Mouse (Mus musculus) myocyte (in vitro differentiated cells): ENCODE results near the gene Gpr89. TPM values are rescaled to one million over a fixed set of nuclear protein-coding genes. Genes with fewer than 3 reads are reported as not detected.

Experiments used
- H3K27me3 ChIP-seq: one replicate; pipeline ENCODE4 v1.6.1; 2011; ENCODE audit not compliant: control insufficient read depth, insufficient read depth, insufficient read length
- H3K36me3 ChIP-seq: one replicate; pipeline ENCODE4 v1.6.1; 2011; ENCODE audit not compliant: control insufficient read depth, insufficient read depth
- H3K4me2 ChIP-seq: one replicate; pipeline ENCODE4 v1.6.1; 2011; ENCODE audit warnings: low read depth, control low read depth
- H3K4me3 ChIP-seq: one replicate; pipeline ENCODE4 v1.5.1; 2011; ENCODE audit warnings: mild to moderate bottlenecking, control low read depth, moderate library complexity
- H3K79me2 ChIP-seq: one replicate; pipeline ENCODE4 v1.6.1; 2011; ENCODE audit not compliant: control insufficient read depth, insufficient read depth
- H3ac ChIP-seq: one replicate; pipeline ENCODE4 v1.6.1; 2011; ENCODE audit not compliant: control insufficient read depth, insufficient read length
- CEBPB ChIP-seq: IDR thresholded peaks from 2 replicates; pipeline ENCODE4 v1.6.1; 2011; ENCODE audit warnings: mild to moderate bottlenecking, moderate library complexity; ENCODE audit not compliant: poor library complexity, insufficient read depth, severe bottlenecking
- E2F4 ChIP-seq: IDR thresholded peaks from one replicate; pipeline ENCODE4 v1.6.1; 2011; ENCODE audit warnings: mild to moderate bottlenecking, control low read depth, moderate library complexity; ENCODE audit not compliant: insufficient read depth
- MAX ChIP-seq: IDR thresholded peaks from one replicate; pipeline ENCODE4 v1.6.1; 2011; ENCODE audit warnings: low read depth, mild to moderate bottlenecking, control low read depth
- MYOD1 ChIP-seq, 3 experiments: IDR thresholded peaks; one replicate each; pipeline ENCODE4 v1.6.1; 2011; ENCODE audit warnings: control low read depth in 2 of 3, low read depth in 2 of 3, mild to moderate bottlenecking in 2 of 3, moderate library complexity in 1 of 3; ENCODE audit not compliant: insufficient read length in 2 of 3, control insufficient read depth in 1 of 3
- MYOG ChIP-seq, 3 experiments: IDR thresholded peaks; one replicate each; pipeline ENCODE4 v1.6.1; 2011; ENCODE audit warnings: control low read depth in 2 of 3, low read depth in 2 of 3, mild to moderate bottlenecking in 2 of 3; ENCODE audit not compliant: insufficient read length in 2 of 3, control insufficient read depth in 1 of 3, insufficient read depth in 1 of 3
- POLR2A ChIP-seq: IDR thresholded peaks from one replicate; pipeline ENCODE4 v1.6.1; 2011; ENCODE audit warnings: low read depth, mild to moderate bottlenecking, control low read depth, moderate library complexity; ENCODE audit not compliant: insufficient read length
- POLR2AphosphoS2 ChIP-seq: IDR thresholded peaks from one replicate; pipeline ENCODE4 v1.6.1; 2011; ENCODE audit warnings: low read depth, control low read depth; ENCODE audit not compliant: insufficient read length
- REST ChIP-seq: IDR thresholded peaks from one replicate; pipeline ENCODE4 v1.6.1; 2011; ENCODE audit warnings: mild to moderate bottlenecking, control low read depth, moderate library complexity; ENCODE audit not compliant: insufficient read depth, insufficient read length
- SRF ChIP-seq: IDR thresholded peaks from one replicate; pipeline ENCODE4 v1.6.1; 2011; ENCODE audit warnings: low read depth; ENCODE audit not compliant: control insufficient read depth, insufficient read length
- TCF12 ChIP-seq: IDR thresholded peaks from one replicate; pipeline ENCODE4 v1.6.1; 2011; ENCODE audit warnings: mild to moderate bottlenecking, control low read depth; ENCODE audit not compliant: poor library complexity, insufficient read depth, severe bottlenecking
- TCF3 ChIP-seq: IDR thresholded peaks from one replicate; pipeline ENCODE4 v1.6.1; 2011; ENCODE audit warnings: low read depth, control low read depth; ENCODE audit not compliant: insufficient read length
- USF1 ChIP-seq: IDR thresholded peaks from one replicate; pipeline ENCODE4 v1.6.1; 2011; ENCODE audit warnings: low read depth, mild to moderate bottlenecking, control low read depth, moderate library complexity
- polyA plus RNA-seq: library from polyadenylated mRNA; unstranded; fragments of >200 nt; fragmentation: generic; extraction: Trizol; gene quantifications from one replicate; pipeline ENCODE4 v1.2.1, GENCODE M21; 2012; ENCODE audit warnings: missing spikeins

Gene Gpr89
- polyA plus RNA-seq, 1 experiment, result 19.2 TPM

- TF ChIP-seq CEBPB, result no peak
- no peak for TF ChIP-seq TCF12
- TF ChIP-seq MYOG (IDR thresholded peaks at IDR 0.05; ENCODE audit: control insufficient read depth in 1 of 3, insufficient read depth in 1 of 3, insufficient read length in 2 of 3, low read depth in 2 of 3), result no peak
- no peak for TF ChIP-seq MYOD1 (IDR thresholded peaks at IDR 0.05; ENCODE audit: control insufficient read depth in 1 of 3, insufficient read length in 2 of 3, low read depth in 2 of 3)
- TF ChIP-seq SRF, result no peak
- TF ChIP-seq MAX, result no peak
- TF ChIP-seq POLR2AphosphoS2, result no peak
- no peak for TF ChIP-seq POLR2A
- no peak for TF ChIP-seq USF1
- no peak overlapping the region for H3ac ChIP-seq
Observed at GRCm38 (mm10) chr3:96871070-96871469, 34.1 kb downstream of the Gpr89 start.

DNA sequence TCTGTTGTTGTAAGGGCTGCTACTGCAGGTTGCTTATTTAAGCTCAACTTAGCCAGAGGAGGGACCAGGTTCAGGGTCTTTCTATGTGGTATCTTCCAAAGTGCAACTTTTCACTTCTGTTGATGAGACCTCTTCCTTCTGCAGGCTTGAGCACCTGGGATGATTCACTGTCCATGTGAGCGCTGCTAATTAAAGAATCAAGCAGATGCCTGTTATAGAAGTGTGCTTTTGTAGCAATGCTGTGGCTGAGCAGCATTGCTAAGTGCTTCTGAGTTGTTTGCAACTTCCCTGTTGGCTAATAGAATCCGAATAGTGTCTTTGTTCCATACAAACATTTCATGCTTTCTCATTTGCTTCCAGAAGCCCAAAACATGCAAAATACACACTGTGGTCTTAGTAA is 34.9 kb downstream of the Gpr89 start:
- TF ChIP-seq POLR2A (no peak), SRF (no peak), POLR2AphosphoS2 (no peak), MYOD1 (IDR thresholded peaks at IDR 0.05; ENCODE audit: control insufficient read depth in 1 of 3, insufficient read length in 2 of 3, low read depth in 2 of 3) (no peak), E2F4 (no peak), REST (no peak), MAX (no peak), TCF3 (no peak), MYOG (IDR thresholded peaks at IDR 0.05; ENCODE audit: control insufficient read depth in 1 of 3, insufficient read depth in 1 of 3, insufficient read length in 2 of 3, low read depth in 2 of 3) (no peak), CEBPB (no peak), USF1 (no peak), TCF12 (no peak)
- no peak overlapping the region for H3K4me2 ChIP-seq
- H3K4me3 ChIP-seq, result no peak overlapping the region
- peaks cover 27% of the 10 kb centered on the region for H3K36me3 ChIP-seq
- H3ac ChIP-seq, result no peak overlapping the region
- no peaks in the 10 kb centered on the region for H3K27me3 ChIP-seq
- no peaks in the 10 kb centered on the region for H3K79me2 ChIP-seq

More at GRCm38 (mm10) chr3:96871070-96871469, 34.1 kb downstream of the Gpr89 start:
- Histone ChIP-seq H3K4me2 (no peak overlapping the region), H3K4me3 (no peak overlapping the region), H3K36me3 (peaks cover 27% of the 10 kb centered on the region), H3K27me3 (no peaks in the 10 kb centered on the region), H3K79me2 (no peaks in the 10 kb centered on the region)

GRCm38 (mm10) chr3:96869091-96869490 is 36.1 kb downstream of the Gpr89 start:
- Histone ChIP-seq H3K4me2 (no peak overlapping the region), H3K79me2 (no peaks in the 10 kb centered on the region), H3K4me3 (no peak overlapping the region), H3ac (no peak overlapping the region), H3K36me3 (peaks cover 21% of the 10 kb centered on the region), H3K27me3 (no peaks in the 10 kb centered on the region)
- TF ChIP-seq MAX, result no peak
- TF ChIP-seq MYOG (IDR thresholded peaks at IDR 0.05; ENCODE audit: control insufficient read depth in 1 of 3, insufficient read depth in 1 of 3, insufficient read length in 2 of 3, low read depth in 2 of 3), result no peak
- no peak for TF ChIP-seq CEBPB
- no peak for TF ChIP-seq TCF12
- no peak for TF ChIP-seq POLR2A
- no peak for TF ChIP-seq REST
- no peak for TF ChIP-seq USF1
- no peak for TF ChIP-seq POLR2AphosphoS2
- no peak for TF ChIP-seq MYOD1 (IDR thresholded peaks at IDR 0.05; ENCODE audit: control insufficient read depth in 1 of 3, insufficient read length in 2 of 3, low read depth in 2 of 3)
- TF ChIP-seq TCF3, result no peak
- no peak for TF ChIP-seq E2F4

GRCm38 (mm10) chr3:96868566-96868965 is 36.6 kb downstream of the Gpr89 start:
- TF ChIP-seq MAX (no peak), USF1 (no peak), POLR2A (no peak), MYOG (IDR thresholded peaks at IDR 0.05; ENCODE audit: control insufficient read depth in 1 of 3, insufficient read depth in 1 of 3, insufficient read length in 2 of 3, low read depth in 2 of 3) (no peak), MYOD1 (IDR thresholded peaks at IDR 0.05; ENCODE audit: control insufficient read depth in 1 of 3, insufficient read length in 2 of 3, low read depth in 2 of 3) (no peak)
- Histone ChIP-seq H3K36me3 (peaks cover 18% of the 10 kb centered on the region), H3K4me3 (no peak overlapping the region), H3K79me2 (no peaks in the 10 kb centered on the region), H3ac (no peak overlapping the region), H3K27me3 (no peaks in the 10 kb centered on the region), H3K4me2 (no peak overlapping the region)

DNA sequence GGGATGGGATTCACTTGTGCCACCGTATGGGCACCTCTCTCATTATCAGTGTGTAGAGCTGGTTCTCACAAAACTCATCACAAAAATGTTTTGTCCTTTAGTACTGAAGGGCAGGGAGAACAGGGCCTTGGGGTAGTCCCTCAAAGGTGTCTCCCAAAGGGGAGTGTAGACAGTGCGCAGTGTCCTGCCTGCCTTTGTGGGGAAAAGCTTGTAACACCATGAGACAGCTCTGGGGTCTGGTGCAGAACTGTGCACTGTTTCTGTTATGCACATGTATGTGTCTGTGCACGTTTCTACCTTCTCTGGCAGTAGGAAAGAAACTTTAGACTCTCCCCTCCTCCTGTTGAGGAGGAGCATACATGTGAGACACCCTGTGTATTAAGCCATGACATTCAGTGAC is 37.3 kb downstream of the Gpr89 start:
- TF ChIP-seq E2F4 (no peak), CEBPB (no peak), MYOD1 (IDR thresholded peaks at IDR 0.05; ENCODE audit: control insufficient read depth in 1 of 3, insufficient read length in 2 of 3, low read depth in 2 of 3) (no peak), MAX (no peak), TCF12 (no peak), POLR2AphosphoS2 (no peak), TCF3 (no peak), SRF (no peak), POLR2A (no peak), USF1 (no peak), REST (no peak), MYOG (IDR thresholded peaks at IDR 0.05; ENCODE audit: control insufficient read depth in 1 of 3, insufficient read depth in 1 of 3, insufficient read length in 2 of 3, low read depth in 2 of 3) (no peak)

More for the DNA sequence above, 37.3 kb downstream of the Gpr89 start:
- Histone ChIP-seq H3K27me3 (no peaks in the 10 kb centered on the region), H3K79me2 (no peaks in the 10 kb centered on the region), H3K4me3 (no peak overlapping the region), H3K4me2 (no peak overlapping the region), H3ac (no peak overlapping the region), H3K36me3 (peaks cover 12% of the 10 kb centered on the region)
